Mouse (Mus musculus) mouse embryonic stem cell (cell line): ENCODE data around the gene Tmem243.
"Not testable (repeated sequence)": the region's sequence is repeated elsewhere in the genome, so short reads cannot be mapped to it uniquely, and the experiment has no call there.

Experiments used
- in situ Hi-C, 2 experiments: fragments of 300-500 bp; cut with MboI; formaldehyde crosslinking; loops; 1 replicate in 1 of 2; 3 replicates in 1 of 2; pipeline ENCODE4 v1.14.3; 2019 to 2020; ENCODE audit warnings: low sequenced_read_pairs in 2 of 2, low pct_unique_long_range_greater_than_20kb in 1 of 2, mixed read lengths in 1 of 2; ENCODE audit not compliant: unreplicated experiment in 1 of 2

The Tmem243 gene

DNA sequence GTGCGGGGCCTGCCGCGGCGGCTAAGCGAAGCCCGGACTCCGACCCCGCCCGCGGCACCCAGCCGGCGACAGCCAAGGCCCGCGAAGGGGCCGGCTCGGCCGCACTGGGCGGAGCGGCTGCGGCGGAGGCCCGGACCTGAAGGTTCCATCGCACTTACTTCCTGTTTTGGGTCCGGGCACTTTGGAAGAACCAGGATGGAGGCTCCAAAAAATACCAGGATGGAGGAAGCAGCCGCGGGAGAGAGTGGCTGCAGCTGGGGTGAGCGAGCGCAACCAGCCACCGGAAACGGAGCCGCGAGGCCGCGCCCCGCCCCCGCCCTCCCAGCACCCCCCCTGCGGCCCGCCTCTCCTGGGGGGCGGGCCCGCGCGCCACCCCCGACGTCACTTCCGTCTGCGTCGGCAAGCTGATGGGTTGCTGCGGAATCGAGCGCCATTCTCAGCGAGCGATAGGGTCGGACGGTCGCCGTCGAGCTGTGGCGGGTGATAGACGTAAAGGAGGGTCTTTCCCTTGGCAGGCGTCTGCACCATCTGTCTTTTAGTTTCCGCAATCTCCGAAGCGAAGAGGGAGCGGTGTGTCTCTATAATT lies 61.1 kb downstream of the Tmem243 start, which contains the start of gene Dmtf1:
Dmtf1 (minus strand) TSS at position 321 of the 586 bp plus-strand sequence.
- in situ Hi-C loops = no loop called here

DNA sequence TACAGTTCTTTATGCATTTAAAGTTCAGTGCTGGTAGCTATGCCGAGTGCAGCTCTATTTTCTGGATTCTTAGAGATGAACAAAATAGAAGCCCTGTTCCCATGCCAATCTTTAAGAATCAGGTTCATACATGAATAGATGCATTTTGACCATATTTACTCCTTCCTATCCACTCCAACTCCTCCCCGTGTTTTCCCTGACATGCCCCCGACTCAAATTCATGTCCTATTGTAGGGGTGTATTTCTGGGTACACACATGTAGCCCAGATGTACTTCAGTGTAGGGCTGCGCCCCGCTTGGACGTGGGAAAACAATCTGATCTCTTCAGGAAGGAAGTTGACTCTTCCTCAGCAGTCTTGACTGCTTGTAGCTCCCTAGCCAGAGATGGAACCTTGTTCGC lies 61.6 kb downstream of the Tmem243 start:
- in situ Hi-C loops = no loop called here

DNA sequence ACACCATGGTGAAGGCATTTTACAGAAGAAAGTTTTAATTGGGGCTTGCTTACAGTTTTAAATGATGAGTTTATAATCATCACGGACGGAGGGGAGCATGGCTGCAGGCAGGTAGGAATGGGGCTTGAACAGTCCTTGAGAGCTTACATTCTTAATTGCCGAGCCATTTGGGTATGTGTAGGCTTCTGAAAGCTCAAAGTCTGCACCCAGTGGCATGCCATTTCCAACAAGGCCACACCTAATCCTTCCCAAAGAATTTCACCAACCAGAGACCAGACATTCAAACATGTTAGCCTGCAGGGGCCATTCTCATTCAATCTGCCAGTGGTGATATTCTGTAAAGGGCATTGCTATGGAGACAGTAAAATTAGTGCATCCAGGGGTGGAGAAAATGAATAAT lies 62.9 kb downstream of the Tmem243 start:
- in situ Hi-C loops = no loop called here

DNA sequence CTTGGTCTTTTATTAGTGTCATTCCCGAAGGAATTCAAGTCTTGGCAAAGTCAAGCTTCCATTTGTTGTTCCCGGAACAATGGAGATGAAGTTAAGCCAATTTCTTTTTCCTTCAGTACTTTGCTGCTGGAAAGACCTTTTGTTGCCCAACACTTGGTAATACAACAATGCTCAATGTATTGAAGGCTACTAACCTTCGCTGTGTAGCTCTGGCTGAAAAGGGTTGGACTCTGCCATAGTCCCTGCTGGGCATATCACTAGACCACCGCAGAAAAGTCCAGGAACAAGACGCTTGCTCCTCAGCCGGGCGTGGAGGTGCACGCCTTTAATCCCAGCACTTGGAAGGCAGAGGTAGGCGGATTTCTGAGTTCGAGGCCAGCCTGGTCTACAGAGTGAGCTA lies 64.7 kb downstream of the Tmem243 start:
- in situ Hi-C loops = not testable (repeated sequence)

DNA sequence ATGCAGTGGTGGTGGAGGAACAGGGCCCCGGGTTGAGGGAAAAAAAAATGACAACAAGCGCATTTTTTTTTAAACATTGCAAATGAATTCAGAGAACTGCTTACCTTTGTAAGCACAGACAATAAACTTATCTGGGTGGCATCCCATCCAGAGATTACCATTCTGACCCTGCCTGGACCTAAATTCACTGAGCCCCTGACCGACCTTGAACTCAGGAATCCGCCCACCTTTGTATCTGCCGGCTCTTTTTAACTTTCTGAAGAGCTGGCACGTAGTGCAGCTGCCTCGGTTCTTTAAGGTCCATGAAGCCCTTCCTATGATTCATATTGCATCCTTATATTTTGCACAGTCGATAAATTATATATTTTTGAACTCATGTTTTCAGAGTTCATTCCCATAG lies 65.9 kb downstream of the Tmem243 start:
- in situ Hi-C loops = no loop called here

DNA sequence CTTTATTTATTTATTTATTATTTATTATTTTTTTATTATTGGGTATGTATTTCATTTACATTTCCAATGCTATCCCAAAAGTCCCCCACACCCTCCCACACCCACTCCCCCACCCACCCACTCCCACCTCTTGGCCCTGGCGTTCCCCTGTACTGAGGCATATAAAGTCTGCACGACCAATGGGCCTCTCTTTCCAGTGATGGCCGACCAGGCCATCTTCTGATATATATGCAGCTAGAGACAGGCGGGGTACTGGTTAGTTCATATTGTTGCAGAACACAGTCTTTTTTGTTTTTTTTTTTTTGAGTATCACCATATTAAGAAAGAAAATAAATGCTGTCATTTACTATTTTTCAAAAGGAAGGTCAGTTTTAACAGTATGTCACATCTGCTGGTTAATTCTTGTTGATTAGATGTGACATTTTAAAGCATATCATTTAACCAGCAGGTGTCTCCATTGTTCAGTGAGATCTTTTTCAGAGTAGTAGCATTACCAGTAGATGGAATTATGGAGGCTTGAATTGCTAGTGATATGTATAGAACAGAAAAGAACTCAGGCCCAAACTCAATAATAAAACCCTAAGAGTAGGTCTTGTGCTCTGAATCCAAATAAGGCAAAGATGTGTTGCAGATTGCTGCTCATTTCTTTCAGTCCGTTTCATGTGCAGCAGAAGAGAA lies 69.0 kb downstream of the Tmem243 start:
- in situ Hi-C loops = not testable (repeated sequence)

DNA sequence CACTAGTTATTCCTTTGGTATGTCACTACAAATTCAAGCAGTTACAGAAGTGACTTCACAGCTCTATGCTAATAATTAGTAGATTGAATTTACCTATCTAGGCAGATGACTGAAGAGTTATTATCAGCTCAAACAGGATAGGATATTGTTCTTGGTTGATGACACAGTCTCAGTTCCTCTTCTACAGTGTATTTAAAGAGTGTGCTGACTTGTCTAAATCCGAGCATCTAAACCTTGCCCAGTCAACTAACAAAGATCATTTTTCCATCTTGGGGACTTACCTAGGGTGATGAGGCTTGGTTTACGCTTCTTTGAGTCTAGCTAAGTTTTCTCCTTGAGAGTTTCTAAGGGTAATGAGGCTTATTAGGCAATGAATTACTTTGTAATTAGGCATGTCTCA lies 72.8 kb downstream of the Tmem243 start:
- in situ Hi-C loops = no loop called here

DNA sequence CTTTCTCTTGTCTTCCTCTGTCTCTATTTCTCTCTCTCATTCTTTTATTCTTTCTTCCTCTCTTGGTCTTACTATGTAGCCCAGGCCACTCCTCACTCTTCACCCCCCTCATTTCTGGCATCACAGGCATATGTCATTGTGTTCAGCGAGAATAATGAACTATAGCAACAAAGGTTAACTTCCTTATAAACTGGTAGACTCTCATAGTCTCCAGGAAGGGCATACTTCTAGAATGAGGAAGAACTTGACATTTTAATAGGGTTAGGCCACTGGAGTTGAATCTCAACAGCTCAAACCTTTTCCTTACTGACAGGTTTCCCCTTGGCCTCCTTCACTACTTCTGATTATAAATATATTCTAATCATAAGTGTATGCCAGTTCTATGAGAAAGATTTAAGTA lies 86.0 kb downstream of the Tmem243 start:
- in situ Hi-C loops = no loop called here
